Mouse (Mus musculus): ENCODE results near the gene Zkscan16.

The Zkscan16 gene

GRCm38 (mm10) chr4:58943420-58944205 lies at the start of gene Zkscan16:
Zkscan16 (plus strand) TSS chr4:58943628.
- peak; percentile 89 for DNase-seq (ENCODE audit: low spot score)

- DNase-seq (ENCODE audit: low spot score), result no peak
Observed at GRCm38 (mm10) chr4:58894399-58894798, 49.0 kb upstream of the Zkscan16 start.

- no peak for DNase-seq (ENCODE audit: low spot score)
Observed at GRCm38 (mm10) chr4:58897436-58897835, 46.0 kb upstream of the Zkscan16 start.

GRCm38 (mm10) chr4:58898318-58898717 lies 45.1 kb upstream of the Zkscan16 start:
- no peak for DNase-seq (ENCODE audit: low spot score)

- DNase-seq (ENCODE audit: low spot score), result no peak
Observed at GRCm38 (mm10) chr4:58907453-58907852, 36.0 kb upstream of the Zkscan16 start.

- DNase-seq (ENCODE audit: low spot score), result no peak
Observed at GRCm38 (mm10) chr4:58910175-58911068, 33.0 kb upstream of the Zkscan16 start.

GRCm38 (mm10) chr4:58911069-58911830 lies 32.2 kb upstream of the Zkscan16 start:
- peak; percentile 57 for DNase-seq (ENCODE audit: low spot score)

GRCm38 (mm10) chr4:58911831-58912628 lies 31.4 kb upstream of the Zkscan16 start:
- DNase-seq (ENCODE audit: low spot score), result peak; percentile 40

GRCm38 (mm10) chr4:58912629-58913335 lies 30.6 kb upstream of the Zkscan16 start, which contains the start of gene Ecpas:
Ecpas (minus strand) TSS chr4:58912749.
- peak; percentile 72 for DNase-seq (ENCODE audit: low spot score)

GRCm38 (mm10) chr4:58913336-58914026 lies 29.9 kb upstream of the Zkscan16 start:
- no peak for DNase-seq (ENCODE audit: low spot score)

- no peak for DNase-seq (ENCODE audit: low spot score)
Observed at GRCm38 (mm10) chr4:58915081-58915826, 28.2 kb upstream of the Zkscan16 start.

GRCm38 (mm10) chr4:58923933-58924332 lies 19.5 kb upstream of the Zkscan16 start:
- DNase-seq (ENCODE audit: low spot score), result no peak

GRCm38 (mm10) chr4:58925664-58926063 lies 17.8 kb upstream of the Zkscan16 start:
- DNase-seq (ENCODE audit: low spot score), result no peak

- DNase-seq (ENCODE audit: low spot score), result no peak
Observed at GRCm38 (mm10) chr4:58926120-58926519, 17.3 kb upstream of the Zkscan16 start.

- DNase-seq (ENCODE audit: low spot score), result no peak
Observed at GRCm38 (mm10) chr4:58927661-58928060, 15.8 kb upstream of the Zkscan16 start.

- DNase-seq (ENCODE audit: low spot score), result no peak
Observed at GRCm38 (mm10) chr4:58932541-58932940, 10.9 kb upstream of the Zkscan16 start.

- DNase-seq (ENCODE audit: low spot score), result no peak
Observed at GRCm38 (mm10) chr4:58934308-58934707, 9.1 kb upstream of the Zkscan16 start.

- peak; percentile 49 for DNase-seq (ENCODE audit: low spot score)
Observed at GRCm38 (mm10) chr4:58934746-58935476, 8.5 kb upstream of the Zkscan16 start.

- no peak for DNase-seq (ENCODE audit: low spot score)
Observed at GRCm38 (mm10) chr4:58935846-58936245, 7.6 kb upstream of the Zkscan16 start.
